Mouse (Mus musculus) midbrain, embryonic 13.5 days (tissue): ENCODE results near the gene Fktn. TPM values are rescaled to one million over a fixed set of nuclear protein-coding genes. Genes with fewer than 3 reads are reported as not detected.

Experiments used
- ATAC-seq: fragments of 200-750 bp; cut with Nextera tagmentation; 2 replicates; pipeline ENCODE4 v1.8.0; 2017; ENCODE audit warnings: mild to moderate bottlenecking, moderate TSS enrichment, moderate library complexity
- H3K27ac ChIP-seq: fragments of 300-500 bp; sonication (generic); 2 replicates; pipeline ENCODE4 v1.5.1; 2015; ENCODE audit warnings: inconsistent platforms, mild to moderate bottlenecking, moderate library complexity
- H3K27me3 ChIP-seq: fragments of 300-500 bp; sonication (generic); 2 replicates; pipeline ENCODE4 v1.6.1; 2015; ENCODE audit warnings: mild to moderate bottlenecking, inconsistent platforms
- H3K36me3 ChIP-seq: fragments of 300-500 bp; sonication (generic); 2 replicates; pipeline ENCODE4 v1.6.1; 2015; ENCODE audit warnings: mild to moderate bottlenecking, inconsistent platforms
- H3K4me1 ChIP-seq: fragments of 300-500 bp; sonication (generic); replicated peaks from 2 replicates; pipeline ENCODE4 v1.6.1; 2015; ENCODE audit warnings: inconsistent platforms
- H3K4me2 ChIP-seq: fragments of 300-500 bp; sonication (generic); replicated peaks from 2 replicates; pipeline ENCODE4 v1.6.1; 2015; ENCODE audit warnings: moderate library complexity, mild to moderate bottlenecking, inconsistent platforms
- H3K4me3 ChIP-seq: fragments of 300-500 bp; sonication (generic); replicated peaks from 2 replicates; pipeline ENCODE4 v1.5.1; 2015; ENCODE audit warnings: mild to moderate bottlenecking, inconsistent platforms
- H3K9ac ChIP-seq: fragments of 300-500 bp; sonication (generic); replicated peaks from 2 replicates; pipeline ENCODE4 v1.6.1; 2015; ENCODE audit warnings: mild to moderate bottlenecking, inconsistent platforms
- H3K9me3 ChIP-seq: fragments of 300-500 bp; sonication (generic); 2 replicates; pipeline ENCODE4 v1.6.1; 2016; ENCODE audit warnings: mild to moderate bottlenecking, inconsistent platforms
- WGBS: fragments of 180-500 bp; shearing (Covaris S2); methylation state at CpG from one replicate; pipeline ENCODE4 v1.1.7; 2015; 5-methylcytosine and 5-hydroxymethylcytosine counted together
- polyA plus RNA-seq: library from polyadenylated mRNA; unstranded; fragments of >200 nt; fragmentation: Nextera tagmentation; extraction: Ambion mirVana; gene quantifications from 2 replicates; pipeline ENCODE4 v1.2.1, GENCODE M21; 2015

Fktn gene
- polyA plus RNA-seq, 1 experiment from 2014 or later = 23.5 TPM

GRCm38 (mm10) chr4:53781396-53781795 is 67.6 kb downstream of the Fktn start:
- no peaks in the 10 kb centered on the region for H3K36me3 ChIP-seq
- peak overlapping the region; percentile 34 for H3K4me3 ChIP-seq
- ATAC-seq = no peak
- WGBS = 23% methylated on average over 4 of the region's 4 CpGs
- H3K4me1 ChIP-seq = peaks cover 33% of the 10 kb centered on the region
- H3K9me3 ChIP-seq = no peaks in the 10 kb centered on the region
- H3K27me3 ChIP-seq = peaks cover 23% of the 10 kb centered on the region
- H3K9ac ChIP-seq = no peak overlapping the region
- no peak overlapping the region for H3K27ac ChIP-seq
- H3K4me2 ChIP-seq = peak overlapping the region; percentile 42

GRCm38 (mm10) chr4:53782216-53783070 is 68.6 kb downstream of the Fktn start:
- Histone ChIP-seq H3K9me3 (no peaks in the 10 kb centered on the region), H3K9ac (no peak overlapping the region), H3K27ac (peak overlapping the region; percentile 49), H3K4me3 (peak overlapping the region; percentile 34), H3K4me2 (peak overlapping the region; percentile 25), H3K4me1 (peaks cover 38% of the 10 kb centered on the region), H3K27me3 (peaks cover 13% of the 10 kb centered on the region), H3K36me3 (no peaks in the 10 kb centered on the region)
- 0 out of 2 replicates have a peak, but pooled peaks have one; percentile 43 for ATAC-seq
- WGBS = 5% methylated on average over 14 of the region's 14 CpGs

DNA sequence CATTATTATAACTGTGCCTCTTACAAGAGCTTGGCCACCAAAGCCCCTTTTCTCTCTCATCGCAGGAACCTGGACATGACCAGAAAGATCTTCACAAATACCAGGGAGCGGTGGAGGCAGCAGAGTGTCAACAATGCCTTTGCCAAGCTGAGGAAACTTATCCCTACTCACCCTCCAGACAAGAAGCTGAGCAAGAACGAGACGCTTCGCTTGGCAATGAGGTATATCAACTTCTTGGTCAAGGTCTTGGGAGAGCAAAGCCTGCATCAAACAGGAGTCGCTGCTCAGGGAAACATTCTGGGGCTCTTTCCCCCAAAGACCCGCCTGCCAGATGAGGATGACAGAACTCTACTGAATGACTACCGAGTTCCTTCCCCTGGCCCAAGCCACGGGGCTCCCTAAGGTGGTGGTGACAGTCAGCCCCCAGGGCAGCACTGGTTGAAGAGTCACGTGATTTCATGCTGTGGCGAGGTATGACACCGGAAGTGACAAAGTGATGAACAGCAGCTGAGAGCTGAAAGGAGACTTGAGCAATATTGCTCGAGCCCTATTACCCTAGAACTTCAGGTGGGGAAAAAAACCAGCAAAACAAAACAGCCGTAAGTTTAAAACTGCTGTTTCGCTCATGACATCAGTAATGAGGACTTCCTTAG is 72.1 kb downstream of the Fktn start:
- H3K4me2 ChIP-seq = peak overlapping the region; percentile 15
- 79% methylated on average over 15 of the region's 15 CpGs for WGBS

GRCm38 (mm10) chr4:53786851-53787250 is 73.1 kb downstream of the Fktn start:
- Histone ChIP-seq H3K9ac (no peak overlapping the region), H3K27me3 (no peaks in the 10 kb centered on the region), H3K4me1 (peaks cover 24% of the 10 kb centered on the region), H3K36me3 (no peaks in the 10 kb centered on the region), H3K4me2 (peak overlapping the region; percentile 7; the same call in 1 of the 2 replicates), H3K9me3 (no peaks in the 10 kb centered on the region), H3K4me3 (no peak overlapping the region), H3K27ac (no peak overlapping the region)
- WGBS = 71% methylated on average over 5 of the region's 5 CpGs
- no peak for ATAC-seq

More for the DNA sequence above, 72.1 kb downstream of the Fktn start:
- Histone ChIP-seq H3K27ac (no peak overlapping the region), H3K27me3 (no peaks in the 10 kb centered on the region), H3K9ac (no peak overlapping the region), H3K4me3 (no peak overlapping the region), H3K4me1 (peaks cover 24% of the 10 kb centered on the region), H3K36me3 (no peaks in the 10 kb centered on the region), H3K9me3 (no peaks in the 10 kb centered on the region)
- ATAC-seq = no peak

- Histone ChIP-seq H3K4me3 (no peak overlapping the region), H3K9ac (no peak overlapping the region), H3K36me3 (no peaks in the 10 kb centered on the region), H3K27me3 (no peaks in the 10 kb centered on the region), H3K4me2 (no peak overlapping the region), H3K4me1 (peaks cover 16% of the 10 kb centered on the region), H3K27ac (no peak overlapping the region), H3K9me3 (no peaks in the 10 kb centered on the region)
- 6% methylated on average over 4 of the region's 4 CpGs for WGBS
- no peak for ATAC-seq
Measured at GRCm38 (mm10) chr4:53789346-53789745, 75.5 kb downstream of the Fktn start.

DNA sequence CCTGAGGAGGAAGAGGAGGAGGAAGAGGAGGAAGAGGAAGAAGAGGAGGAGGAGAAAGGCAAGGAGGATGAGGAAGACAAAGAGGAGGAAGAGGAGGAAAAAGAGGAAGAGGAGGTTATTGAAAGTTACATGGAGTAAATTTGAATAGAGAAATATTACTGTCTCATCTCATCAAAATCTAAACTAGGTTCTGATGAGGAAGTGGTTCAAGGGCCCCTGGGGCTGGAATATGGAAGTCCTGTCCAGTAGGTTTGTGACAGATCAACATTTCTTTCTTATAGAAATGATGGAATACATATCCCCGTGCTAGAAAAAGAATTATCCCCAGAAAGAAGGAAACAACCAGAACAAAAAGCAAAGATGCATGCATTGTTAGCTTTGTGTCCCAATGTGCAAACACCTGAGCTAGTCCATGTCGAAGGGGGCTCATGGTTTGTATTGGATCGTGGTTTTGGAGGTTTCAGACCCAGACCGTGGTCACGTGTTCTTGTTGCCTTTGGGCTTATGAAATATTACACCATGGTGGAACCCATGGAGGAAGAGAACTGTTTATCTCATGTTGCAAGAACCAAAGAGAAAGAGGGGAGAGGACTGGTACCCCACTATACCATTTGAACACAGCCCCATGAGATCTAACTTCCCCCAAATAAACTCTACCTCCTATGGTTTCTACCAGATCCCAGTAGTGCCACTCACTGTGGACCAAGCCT is 80.6 kb downstream of the Fktn start:
- Histone ChIP-seq H3K4me3 (no peak overlapping the region), H3K9ac (no peak overlapping the region), H3K27ac (no peak overlapping the region), H3K4me1 (peaks cover 35% of the 10 kb centered on the region), H3K36me3 (no peaks in the 10 kb centered on the region), H3K4me2 (no peak overlapping the region), H3K27me3 (no peaks in the 10 kb centered on the region), H3K9me3 (no peaks in the 10 kb centered on the region)
- 94% methylated on average over 5 of the region's 5 CpGs for WGBS
- no peak for ATAC-seq

- peaks cover 41% of the 10 kb centered on the region for H3K4me1 ChIP-seq
- H3K27me3 ChIP-seq = no peaks in the 10 kb centered on the region
- no peaks in the 10 kb centered on the region for H3K36me3 ChIP-seq
- no peaks in the 10 kb centered on the region for H3K9me3 ChIP-seq
- WGBS = 13% methylated on average over 2 of the region's 2 CpGs
- ATAC-seq = no peak
- H3K27ac ChIP-seq = peak overlapping the region; percentile 81; the same call in 1 of the 2 replicates
- H3K9ac ChIP-seq = no peak overlapping the region
- no peak overlapping the region for H3K4me3 ChIP-seq
- no peak overlapping the region for H3K4me2 ChIP-seq
Measured at GRCm38 (mm10) chr4:53795086-53795485, 81.3 kb downstream of the Fktn start.

DNA sequence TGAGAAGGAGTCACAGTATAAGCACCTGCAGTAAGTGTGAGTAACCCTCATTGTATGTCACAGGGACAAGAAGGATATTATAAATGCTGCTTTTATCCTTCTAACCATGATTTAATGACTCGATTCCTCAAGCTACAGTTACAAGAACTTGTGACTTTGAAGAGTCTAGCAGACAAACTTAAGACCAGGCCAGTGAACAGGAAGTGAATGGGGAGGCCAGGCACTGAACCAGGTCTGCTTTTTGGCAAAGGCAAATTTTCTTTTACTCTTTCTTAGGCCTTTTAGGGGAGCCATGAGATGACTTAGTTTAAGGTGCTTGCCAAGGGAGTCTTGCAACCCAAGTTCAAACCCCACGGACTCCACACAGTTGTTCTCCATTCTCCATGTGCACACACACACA is 81.9 kb downstream of the Fktn start:
- Histone ChIP-seq H3K9ac (no peak overlapping the region), H3K27ac (peak overlapping the region; percentile 81), H3K4me2 (no peak overlapping the region), H3K9me3 (no peaks in the 10 kb centered on the region), H3K36me3 (no peaks in the 10 kb centered on the region), H3K27me3 (no peaks in the 10 kb centered on the region), H3K4me3 (no peak overlapping the region), H3K4me1 (peaks cover 41% of the 10 kb centered on the region)
- 91% methylated on average over 2 of the region's 2 CpGs for WGBS
- ATAC-seq = no peak

GRCm38 (mm10) chr4:53796865-53797772 is 83.3 kb downstream of the Fktn start:
- Histone ChIP-seq H3K9ac (no peak overlapping the region), H3K27me3 (no peaks in the 10 kb centered on the region), H3K9me3 (no peaks in the 10 kb centered on the region), H3K36me3 (no peaks in the 10 kb centered on the region), H3K4me1 (peaks cover 41% of the 10 kb centered on the region), H3K27ac (peak overlapping the region; percentile 81), H3K4me3 (0 out of 2 replicates have a peak overlapping the region, but pooled peaks have one; percentile 8), H3K4me2 (peak overlapping the region; percentile 41)
- WGBS = 3% methylated on average over 18 of the region's 18 CpGs
- ATAC-seq = peak; percentile 98

- WGBS = 31% methylated on average over 7 of the region's 7 CpGs
- Histone ChIP-seq H3K4me1 (peaks cover 41% of the 10 kb centered on the region), H3K4me2 (no peak overlapping the region), H3K9ac (no peak overlapping the region), H3K9me3 (no peaks in the 10 kb centered on the region), H3K27me3 (no peaks in the 10 kb centered on the region), H3K27ac (no peak overlapping the region), H3K4me3 (no peak overlapping the region), H3K36me3 (no peaks in the 10 kb centered on the region)
- ATAC-seq = no peak
Measured at GRCm38 (mm10) chr4:53798896-53799676, 85.3 kb downstream of the Fktn start.

- no peak overlapping the region for H3K27ac ChIP-seq
- no peak overlapping the region for H3K9ac ChIP-seq
- ATAC-seq = no peak
- H3K4me3 ChIP-seq = no peak overlapping the region
- peaks cover 4% of the 10 kb centered on the region for H3K9me3 ChIP-seq
- H3K27me3 ChIP-seq = no peaks in the 10 kb centered on the region
- peaks cover 41% of the 10 kb centered on the region for H3K4me1 ChIP-seq
- 47% methylated on average over 1 of the region's 1 CpGs for WGBS
- H3K36me3 ChIP-seq = no peaks in the 10 kb centered on the region
- no peak overlapping the region for H3K4me2 ChIP-seq
Measured at GRCm38 (mm10) chr4:53799753-53800152, 86.0 kb downstream of the Fktn start.
